Mouse (Mus musculus) heart, postnatal 0 days (tissue): ENCODE measurements at regions not wholly inside any gene's neighbourhood (a gene's known extent, or its start where the extent isn't known, plus 50 kb on each side); places are given as distances from the start of the nearest gene placed in this dataset.

Source experiments
- CTCF ChIP-seq: IDR thresholded peaks from 2 replicates; pipeline ENCODE4 v1.5.1; 2016; ENCODE audit warnings: antibody characterized with exemption, control low read depth, low read depth
- EP300 ChIP-seq: IDR thresholded peaks from 2 replicates; pipeline ENCODE4 v1.6.1; 2016; ENCODE audit warnings: antibody characterized with exemption, low read depth

DNA sequence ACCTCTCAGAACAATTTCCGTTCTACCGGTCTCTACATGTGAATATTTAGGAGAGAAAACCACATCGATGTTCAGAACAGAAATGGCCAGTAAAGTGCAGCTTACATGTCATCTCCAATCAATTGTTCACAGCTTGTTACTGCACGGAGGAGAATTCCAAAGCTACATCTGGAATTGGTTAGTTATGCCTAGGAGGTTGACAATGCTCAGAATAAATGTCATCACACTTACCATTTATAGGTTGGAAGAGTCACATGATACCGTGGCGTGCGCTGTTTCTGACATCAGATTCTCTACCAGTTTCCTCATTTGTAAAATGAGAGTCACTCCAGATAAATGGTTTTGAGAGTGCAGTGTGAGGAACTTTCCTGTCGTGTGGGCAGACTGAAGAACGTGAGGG lies 151.2 kb downstream of the Galc start:
- TF ChIP-seq CTCF (no peak), EP300 (no peak)
